Mouse (Mus musculus): ENCODE data around the gene Ndufaf3.

Ndufaf3 gene

DNA sequence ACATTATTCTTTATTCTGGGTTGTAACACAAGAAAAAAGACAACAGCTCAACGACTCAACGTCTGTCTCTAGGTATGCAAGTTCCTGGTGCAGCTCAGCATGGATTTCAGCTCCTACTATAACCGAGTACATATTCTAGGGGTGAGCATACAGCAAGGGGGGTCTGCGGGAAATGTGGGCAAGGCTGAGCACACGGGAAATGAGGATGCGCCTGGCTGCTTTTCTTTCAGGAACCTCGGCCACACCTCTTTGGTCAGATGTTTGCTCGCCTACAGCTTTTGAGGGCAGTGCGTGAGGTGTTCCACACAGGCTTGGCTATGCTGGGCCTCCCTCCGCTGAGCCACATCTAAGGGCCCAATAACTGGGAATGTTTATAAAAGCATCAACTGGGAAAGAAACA lies 5.1 kb upstream of the Ndufaf3 start:
- peak; percentile 23 for DNase-seq

DNA sequence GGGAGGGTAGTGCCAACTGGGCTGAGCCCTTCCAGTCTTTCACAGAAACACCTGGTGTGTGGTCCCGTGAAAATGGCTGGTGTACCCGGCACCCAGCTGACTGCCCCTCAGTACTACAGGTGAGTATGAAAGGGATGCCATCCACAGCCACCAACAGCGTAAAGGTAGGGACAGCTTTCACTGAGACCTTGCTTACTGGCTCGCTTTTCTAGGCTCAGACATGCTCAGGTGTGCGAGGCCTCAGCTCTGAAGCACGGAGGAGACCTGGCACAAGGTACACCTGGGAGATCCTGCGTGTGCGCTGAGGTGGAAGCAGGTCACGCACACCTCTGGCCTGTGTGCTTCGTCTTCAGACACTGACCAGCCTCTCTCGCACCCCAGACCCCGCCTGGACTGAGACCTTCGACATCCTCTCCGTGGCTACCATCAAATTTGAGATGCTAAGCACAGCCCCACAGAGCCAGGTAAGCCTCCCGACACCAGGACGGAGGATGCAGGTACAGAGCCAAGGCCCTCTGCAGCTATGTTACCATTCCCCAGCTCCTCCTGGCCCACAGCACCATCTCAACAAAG lies 4.3 kb upstream of the Ndufaf3 start:
- peak; percentile 38 for DNase-seq

DNA sequence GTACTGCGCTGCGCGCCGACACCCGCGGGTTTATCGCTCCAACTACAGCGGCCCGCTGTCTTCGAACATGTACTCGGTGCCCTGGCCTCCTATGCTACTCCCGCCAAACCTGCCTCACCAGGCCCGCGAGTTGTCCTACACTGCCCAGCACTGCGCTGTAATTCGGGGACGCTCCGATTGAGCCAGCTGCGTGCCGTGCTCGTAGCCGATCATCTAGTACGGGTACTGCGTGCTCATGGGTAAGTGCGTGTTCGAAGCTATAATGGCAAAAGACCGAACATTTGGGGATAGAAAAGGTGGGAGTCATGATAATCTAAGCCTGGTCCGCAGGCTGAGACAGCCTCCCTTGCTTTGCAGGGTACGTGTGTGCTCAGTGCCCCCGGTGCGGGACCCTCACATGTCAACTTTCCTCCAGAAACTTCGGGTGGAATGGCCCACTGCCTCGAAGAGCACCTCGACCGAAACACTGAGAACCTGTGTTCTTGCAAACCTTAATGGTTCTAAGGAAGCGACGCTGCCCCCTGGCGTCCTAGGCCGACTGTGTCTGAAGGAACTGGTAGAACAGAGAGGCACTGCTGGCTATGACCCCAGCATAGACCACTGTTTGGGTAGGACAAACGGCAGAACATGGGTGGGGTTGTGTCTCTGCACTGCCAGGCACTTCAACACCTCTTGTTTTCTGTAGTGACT lies 3.1 kb upstream of the Ndufaf3 start:
- DNase-seq, result peak; percentile 74

DNA sequence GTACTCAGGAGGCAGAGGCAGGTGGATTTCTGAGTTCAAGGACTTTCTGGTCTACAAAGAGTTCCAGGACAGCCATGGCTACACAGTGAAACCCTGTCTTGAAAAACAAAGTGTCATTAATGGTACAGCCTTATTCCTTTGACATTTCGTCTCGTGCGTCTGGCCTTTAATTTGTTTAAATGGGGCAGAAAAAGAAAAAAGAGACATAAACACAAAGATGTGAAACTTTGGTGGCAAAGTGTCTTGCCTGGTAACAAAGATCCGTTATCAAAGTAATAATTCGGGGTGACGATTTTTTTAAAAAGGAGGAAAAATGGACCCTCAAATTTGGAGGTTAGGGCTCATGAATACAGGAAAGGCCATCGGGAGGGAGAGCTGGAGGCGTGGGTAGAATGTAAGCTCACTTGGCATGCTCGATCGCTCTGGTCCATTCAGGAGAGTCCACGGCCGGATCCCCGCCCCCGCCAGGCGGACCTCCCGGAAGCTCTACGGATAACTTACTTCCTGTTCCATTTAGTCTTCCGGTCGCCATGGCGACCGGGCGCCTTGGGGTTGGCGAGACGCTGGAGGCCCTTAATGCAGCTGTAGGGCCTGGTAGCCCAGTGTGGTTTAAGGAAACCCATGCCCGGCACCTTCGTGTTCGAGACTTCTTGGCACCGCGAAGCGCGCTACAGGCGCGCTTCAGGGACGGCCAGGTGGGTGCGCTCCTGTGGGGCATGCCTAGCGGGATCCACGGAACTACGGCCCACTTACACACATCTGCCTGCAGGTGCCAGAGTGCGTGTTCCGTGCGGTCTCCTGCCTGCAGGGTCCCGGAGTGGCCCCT lies 2.4 kb upstream of the Ndufaf3 start, which contains the start of gene Dalrd3:
Dalrd3 (plus strand) TSS at position 506 of the 826 bp plus-strand sequence.
- peak; percentile 93 for DNase-seq

DNA sequence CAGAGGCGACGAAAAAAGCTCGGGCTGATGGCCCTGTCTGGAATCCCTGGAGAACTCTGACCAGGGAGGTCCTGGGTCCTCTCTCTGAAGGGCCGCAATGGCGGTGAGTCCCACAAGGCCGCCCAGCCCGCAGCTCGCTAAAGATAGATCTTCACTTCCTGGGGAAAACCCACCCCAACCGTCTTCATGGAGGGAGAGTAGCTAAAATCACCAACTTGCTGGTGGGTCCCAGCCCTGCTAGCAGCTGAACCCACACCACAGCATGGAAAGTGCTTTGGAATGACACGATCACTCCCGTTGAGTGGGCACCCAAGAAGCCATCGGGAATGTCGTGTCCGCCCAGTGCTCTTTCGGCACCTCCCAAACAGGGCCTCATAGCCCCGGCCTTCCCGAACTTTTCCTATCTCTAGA lies 1.3 kb upstream of the Ndufaf3 start:
- DNase-seq, result peak; percentile 56

DNA sequence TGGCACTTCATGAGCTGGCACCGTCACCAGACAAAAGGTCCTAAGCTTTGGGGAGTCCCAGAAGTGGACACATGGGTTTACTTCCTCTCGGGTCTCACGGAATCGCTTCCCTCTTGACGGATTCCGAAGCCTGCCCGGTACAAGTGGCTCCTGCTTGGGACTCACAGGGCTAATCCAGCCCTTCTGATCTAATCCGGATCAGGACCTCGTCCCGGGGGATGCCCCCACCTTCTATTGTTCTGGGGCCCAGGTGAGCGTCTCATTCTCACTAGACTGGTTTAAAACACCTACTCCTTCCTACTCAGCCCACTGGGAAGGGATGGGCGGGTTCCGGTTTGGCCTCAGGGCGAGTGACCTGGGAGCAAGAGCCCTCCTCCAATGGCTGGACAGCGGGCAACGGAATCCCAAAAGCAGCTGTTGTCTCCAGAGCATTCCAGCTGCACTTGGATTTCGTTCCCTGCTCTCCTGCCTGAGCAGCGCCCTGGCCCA lies 741 bp upstream of the Ndufaf3 start:
- no peak for DNase-seq

DNA sequence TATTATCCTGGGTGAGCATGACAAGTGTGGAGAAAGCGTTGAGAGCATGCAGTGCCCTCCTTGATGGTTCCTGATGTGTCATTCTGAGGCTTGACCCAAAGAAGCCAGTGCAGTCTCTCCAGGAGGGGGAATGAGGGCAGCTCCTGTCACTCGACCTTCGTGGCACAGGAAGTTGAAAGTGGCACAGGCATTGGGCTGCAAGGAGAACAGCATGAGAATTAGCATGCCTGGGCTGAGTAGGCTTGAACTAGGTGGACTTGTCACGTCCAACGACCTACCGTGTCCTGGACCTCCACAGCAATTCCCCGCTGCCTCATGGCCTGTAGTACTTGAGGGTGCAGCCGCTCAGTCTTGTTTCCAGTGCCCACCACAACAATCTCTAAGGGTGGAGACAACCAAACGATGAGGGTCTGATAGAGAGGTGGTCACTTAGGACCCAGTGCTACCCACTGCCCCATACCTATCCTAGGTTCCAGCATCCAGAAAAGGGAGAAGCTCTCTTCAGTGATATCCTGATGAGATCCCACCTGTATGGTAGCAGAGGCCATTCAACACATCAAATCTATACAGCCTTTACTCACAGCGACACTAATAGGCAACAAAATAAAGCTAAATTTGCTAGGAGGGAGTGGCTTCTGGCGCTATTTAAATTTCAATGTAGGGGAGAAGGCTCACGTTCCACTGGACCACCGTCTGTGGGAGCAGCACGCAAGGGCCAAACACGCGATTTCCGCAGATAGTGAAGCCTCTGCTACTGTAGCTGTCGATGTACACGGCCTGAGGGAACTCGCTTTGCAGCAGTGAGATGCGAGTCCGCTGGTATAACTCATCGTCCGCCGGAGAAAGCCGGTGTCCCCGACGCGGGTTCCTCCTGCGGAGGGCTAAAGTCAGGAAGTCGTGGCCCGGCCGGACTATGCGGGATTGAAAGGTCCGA lies 1.1 kb downstream of the Ndufaf3 start:
- peak; percentile 46 for DNase-seq

DNA sequence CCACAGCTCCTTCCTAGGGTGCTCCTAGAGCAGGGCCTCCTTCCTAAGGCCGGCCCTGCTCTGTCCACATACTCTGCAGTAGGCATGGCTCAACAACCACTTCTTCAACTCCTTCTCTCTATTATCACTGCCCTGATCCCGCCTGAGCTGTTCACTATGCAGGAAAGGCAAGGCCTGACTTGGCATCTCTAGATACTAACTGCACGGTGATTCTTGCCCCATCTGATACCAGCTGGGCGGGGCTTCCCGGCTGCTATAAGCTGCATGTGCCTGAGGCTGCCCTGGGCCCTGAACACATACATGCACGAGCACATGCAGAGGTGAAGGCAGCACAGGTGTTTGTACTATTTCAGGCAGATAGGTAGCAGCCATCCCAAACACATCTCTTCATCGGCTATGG lies 3.1 kb downstream of the Ndufaf3 start:
- no peak for DNase-seq

DNA sequence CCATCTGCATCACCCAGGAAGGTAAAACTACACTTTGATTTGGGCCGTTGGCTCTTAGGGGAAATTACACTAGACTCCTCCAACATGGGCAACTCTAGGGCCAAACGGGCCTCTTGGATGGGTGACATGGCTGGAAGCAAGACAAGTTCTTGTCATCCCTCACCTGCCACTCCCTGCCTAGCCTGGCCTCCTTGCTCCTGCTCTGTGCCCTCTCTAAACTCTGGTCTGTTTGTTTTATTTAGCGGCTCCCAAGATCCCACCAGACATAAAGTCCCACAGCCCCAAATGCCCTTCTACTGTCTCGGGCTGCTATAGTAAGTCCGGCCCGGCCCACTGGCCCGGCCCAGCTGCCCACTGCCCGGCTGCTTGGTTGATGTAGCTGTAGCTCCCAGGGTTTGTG lies 3.6 kb downstream of the Ndufaf3 start:
- peak; percentile 42 for DNase-seq

DNA sequence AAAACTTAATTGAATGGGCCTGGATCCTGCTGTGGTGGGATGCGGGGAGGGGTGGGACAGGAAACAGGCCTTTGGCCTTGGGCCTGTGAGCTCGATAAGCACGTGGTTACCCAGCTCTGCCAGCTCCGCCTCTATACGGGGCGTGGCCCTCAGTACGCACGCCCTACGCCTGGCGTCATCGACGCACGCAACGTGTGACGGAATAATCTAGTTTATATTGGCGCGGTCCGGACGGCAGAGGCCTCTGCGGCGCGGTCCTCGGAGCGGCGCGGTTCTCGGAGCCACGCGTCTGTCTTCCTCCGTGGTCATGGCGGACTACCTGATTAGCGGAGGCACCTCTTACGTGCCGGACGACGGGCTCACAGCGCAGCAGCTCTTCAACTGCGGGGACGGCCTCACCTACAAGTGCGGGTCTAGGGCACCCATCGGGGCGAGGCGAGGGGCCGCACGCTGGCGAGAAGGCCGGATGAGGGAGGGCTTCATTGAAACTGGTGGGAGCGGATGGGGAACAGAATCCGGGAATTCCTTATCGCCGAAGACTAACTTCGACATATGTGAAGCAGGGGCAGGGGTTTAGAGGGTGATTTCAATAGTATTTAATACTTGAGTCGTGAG lies 6.9 kb downstream of the Ndufaf3 start, which contains the start of gene Impdh2:
Impdh2 (plus strand) TSS at position 60 of the 615 bp plus-strand sequence.
- DNase-seq, result peak; percentile 94

DNA sequence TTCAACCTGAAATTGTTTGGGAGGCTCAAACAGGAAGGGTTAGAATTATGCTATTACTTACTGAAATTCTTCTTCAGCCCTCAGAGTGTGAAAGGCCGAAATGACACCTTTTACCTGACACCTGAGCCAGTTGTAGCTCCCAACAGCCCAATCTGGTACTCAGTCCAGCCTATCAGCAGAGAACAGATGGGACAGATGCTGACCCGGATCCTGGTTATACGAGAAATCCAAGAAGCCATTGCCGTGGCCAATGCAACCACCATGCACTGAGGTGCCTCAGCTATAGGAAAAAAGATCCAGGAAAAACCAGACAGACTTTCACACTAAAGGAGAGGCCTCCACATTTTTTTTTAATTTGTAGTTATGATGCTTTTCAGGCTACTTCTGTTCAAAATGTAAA lies 8.1 kb downstream of the Ndufaf3 start:
- DNase-seq, result peak; percentile 17

DNA sequence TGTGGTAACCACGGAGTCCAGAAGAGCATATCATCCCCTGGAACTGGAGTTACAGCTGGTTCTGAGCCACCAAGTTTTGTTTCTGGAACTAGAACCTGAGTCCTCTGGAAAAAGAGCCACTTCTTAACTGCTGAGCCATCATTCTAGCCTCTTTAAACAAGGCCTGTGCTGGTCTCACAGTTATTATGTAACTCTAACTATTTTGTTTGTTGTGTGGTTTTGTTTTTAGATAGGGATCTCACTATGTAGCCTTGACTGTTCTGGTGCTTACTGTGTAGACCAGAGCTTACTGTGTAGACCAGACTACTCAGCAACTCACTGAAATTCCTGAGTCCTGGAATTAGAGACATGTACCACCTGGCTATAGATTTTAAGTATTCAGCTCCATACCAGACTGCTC lies 20.4 kb downstream of the Ndufaf3 start:
- DNase-seq, result no peak

DNA sequence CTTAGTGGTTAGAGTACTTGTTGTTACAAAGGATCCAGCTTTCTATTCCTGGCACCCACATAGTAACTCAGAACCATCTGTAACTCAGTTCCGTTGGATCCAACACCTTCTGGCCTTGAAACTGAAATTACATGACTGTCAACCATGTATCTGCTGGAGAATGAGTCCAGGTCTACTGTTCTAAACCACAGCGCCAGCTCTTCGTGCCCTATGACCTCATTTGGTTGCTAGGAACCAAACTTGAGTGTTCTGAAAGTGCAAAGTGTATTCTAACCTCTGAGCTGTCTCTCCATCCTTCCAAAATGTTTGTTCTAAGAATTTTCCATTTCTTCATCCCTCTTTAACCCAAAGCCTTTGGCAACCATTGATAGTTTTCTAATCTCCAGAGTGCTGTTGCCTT lies 21.2 kb downstream of the Ndufaf3 start:
- DNase-seq, result no peak

DNA sequence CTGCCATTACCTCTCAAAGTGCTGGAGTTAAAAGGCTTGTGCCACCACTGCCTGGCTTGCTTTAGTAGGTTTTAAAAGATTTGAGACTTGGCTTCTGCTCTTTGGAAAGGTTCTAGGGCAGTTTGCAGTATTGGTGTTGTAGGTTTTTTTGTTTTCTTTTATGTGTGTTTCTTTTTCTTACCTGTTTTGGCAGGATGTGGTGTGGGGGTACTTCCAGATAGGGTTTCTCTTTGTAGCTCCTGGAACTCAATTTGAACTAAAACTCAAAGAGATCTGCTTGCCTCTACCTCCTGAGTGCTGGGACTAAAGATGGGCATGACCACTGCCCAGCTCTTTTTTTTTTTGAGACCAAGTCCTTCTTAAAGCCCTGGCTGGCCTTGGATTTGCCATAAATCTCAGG lies 26.4 kb downstream of the Ndufaf3 start:
- DNase-seq, result no peak

DNA sequence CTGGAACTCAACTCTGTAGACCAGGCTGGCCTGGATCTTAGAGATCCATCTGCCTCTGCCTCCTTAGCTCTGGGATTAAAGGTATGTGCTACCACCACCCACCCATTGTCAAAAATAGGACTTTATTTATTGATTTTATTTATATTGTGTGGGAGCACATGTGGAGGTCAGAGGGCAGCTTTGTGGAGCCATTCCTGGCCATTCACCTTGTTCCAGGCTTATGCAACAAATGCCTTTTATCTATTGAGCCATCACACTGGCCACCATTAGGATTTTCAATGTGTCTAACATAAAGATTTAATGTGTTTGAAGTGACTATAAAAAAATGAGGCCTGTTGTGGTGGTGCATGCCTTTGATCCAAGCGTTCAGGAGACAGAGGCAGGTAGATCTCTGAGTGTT lies 35.7 kb downstream of the Ndufaf3 start:
- no peak for DNase-seq

DNA sequence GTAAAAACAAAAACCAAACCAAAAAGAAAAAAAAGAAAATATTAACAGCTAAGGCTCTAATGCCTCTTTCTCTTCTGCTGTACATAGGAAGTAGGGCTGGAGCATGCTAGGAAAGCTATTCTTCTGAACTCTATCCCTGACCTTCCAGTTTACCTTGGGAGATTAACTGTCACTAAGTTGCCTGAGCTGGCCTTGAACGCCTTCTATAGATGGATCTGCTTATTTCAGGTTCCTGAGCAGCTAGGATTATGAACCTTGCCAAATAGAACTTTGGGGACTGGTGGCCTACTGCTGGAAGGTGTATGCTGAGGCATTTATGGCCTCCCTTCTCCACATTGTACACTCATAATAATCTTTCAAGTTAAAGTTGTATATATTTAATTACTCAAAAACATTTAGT lies 36.3 kb downstream of the Ndufaf3 start:
- DNase-seq, result no peak

DNA sequence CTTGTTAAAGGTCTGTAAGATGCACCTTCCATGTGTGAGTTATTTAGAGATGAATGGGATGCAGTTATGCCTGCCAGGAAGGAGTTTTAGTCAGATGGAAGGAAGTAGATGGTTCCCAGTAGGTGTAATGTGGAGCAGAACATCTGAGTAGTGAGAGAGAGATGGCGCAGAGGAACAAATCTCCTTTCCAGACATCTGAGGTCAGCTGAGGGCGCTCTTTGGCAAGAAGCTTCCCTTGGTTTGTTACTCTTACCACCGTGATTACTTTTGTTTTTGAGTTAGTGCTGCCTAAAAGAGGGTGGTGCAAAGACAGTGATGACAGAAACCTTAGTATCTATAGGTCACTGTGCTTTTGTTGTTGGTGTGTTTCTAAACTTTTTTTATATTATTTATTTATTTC lies 41.8 kb downstream of the Ndufaf3 start:
- DNase-seq, result no peak

DNA sequence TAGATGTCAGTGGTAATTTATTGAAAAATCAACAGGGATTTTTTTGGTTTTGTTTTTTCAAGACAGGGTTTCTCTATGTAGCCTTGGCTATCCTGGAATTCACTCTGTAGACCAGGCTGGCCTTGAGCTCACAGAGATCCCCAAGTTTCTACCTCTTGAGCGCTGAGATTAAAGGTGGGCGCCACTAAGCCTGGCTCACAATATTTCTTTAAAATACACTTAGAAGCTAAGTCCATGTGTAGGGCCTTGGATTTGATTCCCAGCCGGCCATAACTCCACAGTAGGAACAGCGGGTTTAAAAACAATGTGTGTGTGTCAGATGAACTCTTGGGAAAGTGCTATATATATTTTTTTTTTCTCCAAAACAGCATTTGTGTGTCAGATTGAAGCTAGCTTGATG lies 43.9 kb downstream of the Ndufaf3 start:
- DNase-seq, result no peak

DNA sequence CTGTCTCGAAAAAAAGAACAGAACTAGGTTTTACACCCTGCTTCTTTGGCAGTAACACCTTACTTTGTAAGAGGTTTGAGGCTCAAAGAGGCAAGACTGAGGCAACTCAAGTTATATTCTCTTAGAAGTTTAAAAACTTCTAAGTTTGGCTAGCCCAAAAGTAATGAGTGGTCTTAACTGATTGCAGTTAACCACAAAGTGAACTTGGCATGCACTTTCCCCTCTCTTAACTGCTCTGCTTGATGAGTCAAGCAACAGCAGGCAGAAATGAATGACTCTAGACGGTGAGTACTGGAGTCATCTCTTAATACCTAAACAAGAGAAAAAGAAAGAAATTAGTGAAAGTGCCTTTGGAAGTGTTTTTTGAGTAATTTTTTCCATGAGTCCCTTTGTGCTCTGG lies 45.6 kb downstream of the Ndufaf3 start:
- no peak for DNase-seq

DNA sequence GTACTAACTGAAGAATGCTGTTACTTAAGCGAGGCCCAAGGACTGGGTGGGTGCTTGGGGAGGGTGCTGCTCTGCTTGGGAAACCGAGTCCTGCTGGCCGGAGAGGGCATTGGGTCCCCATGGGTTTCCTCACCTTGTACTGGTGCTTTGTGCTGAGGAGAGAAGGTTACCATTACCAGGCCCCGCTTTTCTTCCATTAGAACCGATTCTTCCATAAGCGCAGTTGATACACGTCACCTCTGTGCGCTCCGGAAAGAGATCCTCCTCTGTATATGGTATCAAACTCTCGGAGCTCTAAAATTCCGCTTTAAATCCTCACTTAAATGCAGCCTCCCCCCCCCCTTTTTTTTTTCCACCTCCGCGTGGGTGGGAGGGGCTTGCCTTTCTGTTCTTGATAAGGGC lies 49.3 kb downstream of the Ndufaf3 start:
- DNase-seq, result no peak

DNA sequence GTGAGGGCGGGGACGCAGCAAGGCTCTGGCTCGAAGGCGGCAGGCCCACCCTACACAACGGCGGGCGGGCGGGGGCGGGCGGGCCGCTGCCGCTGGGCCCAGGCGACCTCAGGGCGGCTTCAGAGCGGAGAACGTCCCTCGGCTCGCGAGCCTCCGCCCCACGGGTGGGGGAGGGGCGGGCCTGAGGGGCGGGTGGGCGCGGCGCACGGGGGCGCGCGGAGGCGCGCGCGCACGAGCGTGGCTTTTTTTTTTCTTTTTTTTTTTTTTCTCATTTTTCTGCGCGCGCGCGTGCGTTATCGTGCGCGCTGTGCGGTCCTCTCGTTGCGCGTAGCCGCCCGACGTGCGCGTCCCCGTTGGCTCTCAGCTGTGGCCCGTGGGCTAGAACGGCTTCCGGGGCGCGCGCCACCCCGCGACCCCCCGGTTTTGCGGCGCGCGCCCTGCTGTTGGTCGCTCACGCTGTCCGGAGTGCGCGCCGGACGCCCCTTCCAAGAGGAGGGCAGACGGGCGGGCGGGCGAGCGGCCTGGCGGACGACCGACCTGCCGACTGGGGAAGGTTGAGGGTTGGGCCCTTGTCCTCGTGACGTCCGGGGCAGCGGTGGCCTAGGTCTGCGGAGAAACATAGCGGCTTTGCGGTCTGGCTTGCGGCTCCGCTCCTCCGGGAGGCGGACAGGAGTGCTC lies 49.8 kb downstream of the Ndufaf3 start:
- DNase-seq, result peak; percentile 83

Data from cerebellum, adult 9-11 months (tissue).